Mouse (Mus musculus) erythroblast, embryonic 14.5 days (primary cell): ENCODE data around the gene Naa10.

Experiments used
- GATA1 ChIP-seq: IDR thresholded peaks from 2 replicates; pipeline ENCODE4 v1.6.1; 2012; ENCODE audit warnings: low read length, inconsistent platforms, mixed read lengths
- TAL1 ChIP-seq: IDR thresholded peaks from 3 replicates; pipeline ENCODE4 v1.6.1; 2012; ENCODE audit warnings: low read length, inconsistent platforms, mixed read lengths

- TF ChIP-seq GATA1 (no peak), TAL1 (no peak)
These were observed 390 bp downstream of the Naa10 start for GRCm38 (mm10) chrX:73921285-73921822.
